Mouse (Mus musculus) left cerebral cortex, postnatal 25 days (tissue): ENCODE data around the gene Fbn1. TPM values are rescaled to one million over a fixed set of nuclear protein-coding genes. Genes with fewer than 3 reads are reported as not detected.

Experiments
- DNase-seq, 2 experiments: peaks; one replicate each; pipeline ENCODE4 v3.0.0; 2022; ENCODE audit warnings: low spot score in 2 of 2, mixed read lengths in 1 of 2
- intact Hi-C: fragments of 180-260 bp; cut with DNase I; formaldehyde crosslinking; loops from one replicate; pipeline ENCODE4 v1.15.1; 2025
- total RNA-seq, 2 experiments: library from RNA; stranded (reverse); gene quantifications; 2 replicates each; pipeline ENCODE4 v1.2.3; 2021

The Fbn1 gene
- total RNA-seq, 2 experiments from 2014 or later = 4.7 to 5.4 TPM

GRCm38 (mm10) chr2:125411777-125412176 lies 96.0 kb downstream of the Fbn1 start:
- no peak for DNase-seq
- intact Hi-C loops = no loop called here

- DNase-seq = no peak
- intact Hi-C loops = no loop called here
These were observed 103.2 kb downstream of the Fbn1 start for GRCm38 (mm10) chr2:125404509-125405105.

DNA sequence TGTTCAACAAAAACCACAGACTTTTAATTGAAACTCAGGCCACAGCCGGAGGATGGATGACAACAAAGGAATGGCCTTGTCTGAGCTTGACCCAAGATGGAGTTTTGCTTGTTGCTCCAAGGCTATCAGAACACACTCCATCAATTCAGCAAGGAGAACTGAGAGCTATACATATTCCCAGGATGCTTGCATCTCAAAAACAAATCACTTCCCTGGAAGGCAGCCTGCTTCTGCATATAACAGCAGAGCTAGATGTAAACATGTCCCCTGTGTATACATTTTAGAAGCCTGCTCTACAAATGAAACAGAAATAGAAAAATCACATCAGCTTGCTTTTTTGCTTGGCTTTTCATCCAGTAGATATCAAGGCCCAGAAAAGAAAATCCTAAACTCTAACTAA lies 105.5 kb downstream of the Fbn1 start:
- intact Hi-C loops = no loop called here
- DNase-seq = no peak

GRCm38 (mm10) chr2:125400121-125400520 lies 107.7 kb downstream of the Fbn1 start:
- intact Hi-C loops = no loop called here
- no peak for DNase-seq

GRCm38 (mm10) chr2:125397796-125398195 lies 110.0 kb downstream of the Fbn1 start:
- DNase-seq = peak; percentile 13 to 16
- intact Hi-C loops = no loop called here

- DNase-seq = no peak
- intact Hi-C loops = no loop called here
These were observed 113.2 kb downstream of the Fbn1 start for GRCm38 (mm10) chr2:125394428-125395101.

GRCm38 (mm10) chr2:125391582-125391981 lies 116.2 kb downstream of the Fbn1 start:
- no peak for DNase-seq
- intact Hi-C loops = no loop called here

GRCm38 (mm10) chr2:125389796-125390195 lies 118.0 kb downstream of the Fbn1 start:
- intact Hi-C loops = no loop called here
- DNase-seq = no peak

- no peak for DNase-seq
- intact Hi-C loops = no loop called here
These were observed 121.4 kb downstream of the Fbn1 start for GRCm38 (mm10) chr2:125386221-125386965.

- intact Hi-C loops = no loop called here
- DNase-seq = no peak
These were observed 122.9 kb downstream of the Fbn1 start for GRCm38 (mm10) chr2:125384941-125385340.

- DNase-seq = no peak
- intact Hi-C loops = no loop called here
These were observed 123.4 kb downstream of the Fbn1 start for GRCm38 (mm10) chr2:125384415-125384814.

- no peak for DNase-seq
- intact Hi-C loops = no loop called here
These were observed 124.5 kb downstream of the Fbn1 start for GRCm38 (mm10) chr2:125383273-125383641.

DNA sequence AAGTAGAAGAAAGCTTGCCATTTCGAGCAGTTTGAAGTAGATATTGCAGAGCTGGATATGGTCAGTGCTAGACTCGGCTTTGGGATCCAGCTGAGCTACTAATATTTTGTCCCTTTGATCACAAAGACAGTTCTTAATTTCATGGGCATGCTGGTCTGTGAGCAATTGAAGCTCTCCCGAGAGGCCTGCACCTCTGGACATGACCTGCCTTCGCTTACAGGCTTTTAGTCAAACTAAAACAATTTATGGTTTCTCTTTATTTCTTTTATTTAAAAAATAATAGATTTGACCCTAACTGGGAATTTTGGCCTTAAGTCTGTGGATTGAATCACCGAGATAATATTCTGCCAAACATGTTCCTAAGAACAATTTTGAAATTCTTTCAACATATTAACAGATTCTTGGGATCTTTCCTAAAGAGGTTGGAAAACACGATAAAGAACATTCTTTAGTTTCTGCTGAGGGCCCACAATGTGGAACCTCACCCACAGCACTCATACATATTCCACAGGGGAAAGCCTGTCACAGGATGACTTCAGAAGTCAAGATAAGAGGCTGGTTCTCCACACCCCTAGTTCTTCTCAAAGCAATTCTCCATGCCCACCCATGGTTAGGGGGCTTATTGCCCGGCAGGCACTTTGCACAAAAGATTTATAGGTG lies 125.0 kb downstream of the Fbn1 start:
- intact Hi-C loops = no loop called here
- no peak for DNase-seq

GRCm38 (mm10) chr2:125380086-125380485 lies 127.7 kb downstream of the Fbn1 start:
- intact Hi-C loops = no loop called here
- DNase-seq = no peak

DNA sequence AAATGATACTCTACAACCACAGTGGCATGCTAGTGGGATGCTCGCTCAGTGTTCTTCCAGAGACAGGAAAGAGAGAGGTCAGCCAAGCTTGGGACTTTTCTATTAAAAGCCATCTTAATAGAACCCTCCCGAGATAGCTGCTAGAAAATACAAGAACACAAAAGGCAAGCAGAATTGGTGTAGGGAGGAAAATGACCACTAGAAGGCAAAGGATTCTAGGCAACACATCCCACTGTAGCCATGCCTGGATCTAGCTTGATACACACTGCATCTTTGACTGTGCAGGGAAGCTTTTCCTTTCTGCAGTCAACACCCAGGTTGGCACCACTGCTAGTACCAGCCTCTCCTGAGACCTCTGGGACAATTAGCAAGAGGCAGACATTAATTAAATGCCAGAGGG lies 128.6 kb downstream of the Fbn1 start:
- DNase-seq = no peak
- intact Hi-C loops = no loop called here

GRCm38 (mm10) chr2:125375926-125376325 lies 131.9 kb downstream of the Fbn1 start:
- DNase-seq = no peak
- intact Hi-C loops = no loop called here

DNA sequence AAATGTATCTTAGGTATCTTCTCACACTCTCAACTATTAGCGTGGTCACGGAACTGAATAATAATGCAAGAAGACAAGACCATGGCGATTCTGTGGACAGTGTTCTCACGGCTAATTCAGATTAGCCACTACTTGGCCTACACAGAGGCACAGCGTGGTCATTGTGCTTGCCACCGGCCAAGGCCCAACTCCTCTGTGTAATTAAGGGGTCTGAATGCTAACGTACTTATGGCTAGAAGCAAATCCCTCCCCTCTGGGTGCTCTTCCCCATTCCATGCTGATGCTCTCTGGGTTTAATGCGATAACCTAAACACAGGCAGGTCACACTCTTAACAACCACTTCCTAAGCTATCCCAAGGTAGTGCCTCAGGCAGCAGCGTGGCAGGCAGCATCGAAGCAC lies 132.5 kb downstream of the Fbn1 start:
- intact Hi-C loops = no loop called here
- DNase-seq = no peak

GRCm38 (mm10) chr2:125369666-125370065 lies 138.1 kb downstream of the Fbn1 start:
- intact Hi-C loops = no loop called here

GRCm38 (mm10) chr2:125368616-125369015 lies 139.2 kb downstream of the Fbn1 start:
- intact Hi-C loops = no loop called here

More at GRCm38 (mm10) chr2:125369666-125370065, 138.1 kb downstream of the Fbn1 start:
- no peak for DNase-seq

DNA sequence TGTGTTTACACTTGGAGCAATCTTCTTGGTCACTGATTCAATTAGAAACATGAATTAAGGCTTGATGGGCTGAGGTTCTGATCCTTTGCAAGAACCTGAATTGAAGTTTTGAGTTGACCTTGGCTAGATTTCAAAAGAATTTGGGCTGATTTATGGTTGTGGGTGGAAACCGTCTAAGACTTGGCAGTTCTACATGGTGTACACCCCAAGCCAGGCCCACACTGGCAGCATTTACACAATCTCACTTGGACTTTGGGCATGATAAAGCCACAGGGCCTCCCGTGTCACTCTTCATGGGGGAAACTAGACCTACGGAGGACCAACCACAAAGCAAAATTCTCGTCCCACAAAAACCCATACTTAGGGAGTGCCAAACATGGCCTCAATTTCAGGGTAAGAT lies 146.1 kb downstream of the Fbn1 start:
- DNase-seq = no peak
- intact Hi-C loops = no loop called here

More at GRCm38 (mm10) chr2:125368616-125369015, 139.2 kb downstream of the Fbn1 start:
- DNase-seq = peak in 1 of 2 experiments; percentile 18
